Mouse (Mus musculus): ENCODE results near the gene Cep290.

The Cep290 gene

DNA sequence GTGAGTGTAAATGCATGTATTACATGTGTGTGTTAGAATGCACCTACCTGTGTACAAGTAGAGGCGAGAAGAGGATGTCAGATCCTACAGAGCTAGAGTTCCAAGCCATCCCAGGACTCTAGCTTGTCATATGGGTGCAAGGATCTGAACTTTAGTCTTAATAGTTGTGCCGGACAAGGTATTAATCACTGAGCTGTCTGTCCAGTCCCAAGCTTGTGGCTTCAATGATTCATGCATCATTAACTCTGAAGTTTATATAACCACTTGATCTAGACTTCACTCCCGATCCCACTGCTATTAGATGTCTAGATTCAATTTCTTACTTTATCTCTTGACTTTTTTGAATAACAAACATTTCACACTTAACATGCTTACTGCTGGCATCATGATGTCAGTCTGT lies 111.0 kb downstream of the Cep290 start:
- DNase-seq = no peak

DNA sequence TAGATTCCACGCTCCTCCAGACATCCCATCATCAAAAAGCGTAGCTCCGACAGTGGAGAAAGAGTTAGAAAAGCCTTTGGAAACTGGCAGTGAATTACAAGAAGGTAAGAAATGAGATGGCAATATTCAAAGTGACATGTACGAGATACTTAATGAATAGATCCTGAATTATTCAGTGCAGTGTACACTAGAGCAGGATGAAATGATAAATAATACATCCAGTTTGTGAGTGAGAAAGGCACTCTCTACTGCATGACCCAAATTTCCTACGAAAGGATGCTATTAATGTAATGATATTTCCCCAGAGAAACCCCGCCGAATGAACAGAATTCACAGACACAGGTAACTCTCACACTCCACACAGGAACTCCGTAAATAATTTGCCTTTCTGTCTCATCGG lies 116.2 kb downstream of the Cep290 start:
- DNase-seq = no peak

- DNase-seq = no peak
These were observed 116.9 kb downstream of the Cep290 start for GRCm38 (mm10) chr10:100604254-100604653.

DNA sequence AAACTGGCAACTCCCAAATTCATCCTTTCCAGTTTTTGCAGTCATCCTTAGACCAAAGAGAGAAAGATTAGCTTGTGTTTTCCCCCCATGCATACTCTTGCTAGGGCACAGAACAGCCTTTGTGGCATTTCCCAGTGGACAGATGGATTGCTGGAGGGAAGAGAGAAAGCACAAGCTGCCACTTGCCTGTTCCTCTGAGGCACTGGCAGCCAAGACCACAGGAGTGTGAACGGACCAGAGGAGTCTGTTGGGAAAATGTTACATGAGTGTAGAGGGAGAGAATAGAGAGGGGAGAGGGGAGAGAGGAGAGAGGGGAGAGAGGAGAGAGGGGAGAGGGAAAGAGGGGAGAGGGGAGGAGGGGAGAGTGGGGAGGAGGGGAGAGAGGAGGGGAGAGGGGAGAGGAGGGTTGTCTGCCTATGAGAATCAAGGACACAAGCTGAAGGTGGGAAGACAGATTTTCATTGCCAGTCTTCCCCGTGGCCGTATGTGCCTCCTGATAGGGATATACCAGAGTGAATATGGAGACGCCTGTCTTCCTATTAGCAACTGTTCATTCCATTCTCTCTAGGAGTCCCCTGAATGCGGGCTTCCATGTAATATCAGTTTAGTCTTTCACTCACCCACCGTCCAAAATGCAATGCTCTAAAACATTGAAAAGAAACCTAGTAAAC lies 130.0 kb downstream of the Cep290 start:
- DNase-seq = no peak

GRCm38 (mm10) chr10:100619474-100619873 lies 132.1 kb downstream of the Cep290 start:
- DNase-seq = no peak

DNA sequence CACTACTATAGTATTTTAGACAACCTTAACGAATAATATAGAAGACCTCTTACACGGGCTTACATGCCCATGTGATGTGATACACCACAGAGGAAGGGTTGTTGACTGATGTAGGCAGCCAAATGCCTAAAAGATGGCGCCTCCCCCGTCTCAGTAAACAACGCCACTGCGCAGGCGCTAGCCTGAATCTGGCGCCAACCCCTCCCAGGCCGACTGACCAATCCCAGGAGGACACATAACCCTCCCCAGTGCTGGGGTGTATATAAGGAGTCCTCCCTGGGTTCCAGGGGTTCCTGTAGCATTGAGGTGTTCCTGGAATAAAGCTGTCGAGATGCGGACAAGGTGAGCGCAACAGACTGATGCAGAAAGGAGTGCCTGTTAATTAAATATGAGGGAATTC lies 132.7 kb downstream of the Cep290 start:
- DNase-seq = no peak

- DNase-seq = no peak
These were observed 135.1 kb downstream of the Cep290 start for GRCm38 (mm10) chr10:100622494-100622893.

All from B cell, adult 2 months (primary cell).